Mouse (Mus musculus) embryo, embryonic 10 days (tissue): Measurements from ENCODE around the gene Dyrk1a.

ENCODE experiments used
- DNase-seq: peaks from one replicate; pipeline ENCODE4 v3.0.0-alpha.2; 2015; ENCODE audit warnings: low spot score

Dyrk1a gene

DNA sequence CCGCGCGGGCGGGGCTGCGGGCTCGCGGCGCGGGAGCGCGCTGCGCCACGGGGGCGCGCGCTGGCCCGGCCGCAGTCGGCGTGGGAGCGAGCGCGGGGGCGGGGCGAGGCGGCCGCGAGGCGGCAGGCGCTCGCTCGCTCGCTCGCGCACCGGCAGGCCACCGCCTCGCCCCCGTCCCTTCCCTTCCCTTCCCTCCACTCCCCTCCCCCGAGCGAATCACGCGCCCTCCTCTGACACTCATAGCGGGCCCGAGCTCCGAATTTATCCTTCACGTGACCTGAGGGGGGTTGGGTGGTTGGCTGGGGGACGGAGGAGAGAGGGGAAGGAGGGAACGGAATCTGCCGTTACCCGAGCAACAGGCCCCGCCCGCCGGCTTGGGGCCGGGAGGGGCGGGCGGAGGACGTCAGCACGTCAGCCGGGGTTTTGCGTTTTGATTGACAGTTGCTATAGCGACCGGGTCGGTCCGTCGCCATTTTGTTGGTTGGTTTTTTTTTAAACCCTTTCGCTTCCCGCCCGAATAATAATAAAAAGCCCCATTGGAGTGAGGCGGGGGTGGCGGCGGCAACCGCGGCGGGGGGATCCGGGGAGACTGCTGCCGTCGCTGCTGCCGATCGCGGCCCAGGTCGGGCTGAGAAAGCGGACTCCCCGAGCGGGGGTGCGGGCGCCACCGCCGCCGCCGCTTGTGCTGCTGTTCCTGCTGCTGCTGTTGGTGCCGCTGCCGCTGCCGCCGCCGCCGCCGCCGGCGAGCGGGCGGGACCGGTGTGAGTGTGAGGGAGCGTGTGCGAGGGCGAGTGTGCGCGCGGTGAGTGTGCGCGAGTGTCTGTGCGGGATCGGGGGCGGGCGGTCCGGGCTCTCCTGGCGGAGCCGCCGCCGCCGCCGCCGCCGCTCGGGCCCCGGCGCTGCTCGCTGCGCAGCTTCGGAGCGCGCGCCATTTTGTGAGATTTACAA, at the start of gene Dyrk1a:
Dyrk1a (plus strand) TSS at position 782 of the 948 bp plus-strand sequence.
- DNase-seq: peak; percentile 95

GRCm38 (mm10) chr16:94523594-94524377, 46.0 kb upstream of the Dyrk1a start:
- no peak for DNase-seq

GRCm38 (mm10) chr16:94524691-94525090, 45.1 kb upstream of the Dyrk1a start:
- no peak for DNase-seq

DNA sequence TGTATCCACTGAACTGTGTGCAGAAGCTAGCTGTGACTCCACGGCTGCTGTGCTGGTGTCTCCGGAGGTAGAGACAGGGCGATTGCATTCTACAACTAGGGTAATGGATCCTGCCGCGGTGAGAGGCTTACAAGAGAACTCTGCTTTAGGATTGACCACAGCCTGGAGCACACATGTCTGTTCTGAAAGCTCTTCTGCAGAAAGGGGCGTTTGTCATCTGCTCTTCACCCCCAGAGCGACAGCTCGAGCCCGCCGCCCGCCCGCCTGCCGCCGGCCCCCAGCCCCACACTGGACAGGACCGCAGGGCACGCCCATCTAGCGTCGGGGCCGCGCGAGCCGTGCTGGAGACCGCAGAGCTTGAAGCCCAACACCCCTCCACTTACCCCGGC, 43.9 kb upstream of the Dyrk1a start:
- DNase-seq: peak; percentile 52

DNA sequence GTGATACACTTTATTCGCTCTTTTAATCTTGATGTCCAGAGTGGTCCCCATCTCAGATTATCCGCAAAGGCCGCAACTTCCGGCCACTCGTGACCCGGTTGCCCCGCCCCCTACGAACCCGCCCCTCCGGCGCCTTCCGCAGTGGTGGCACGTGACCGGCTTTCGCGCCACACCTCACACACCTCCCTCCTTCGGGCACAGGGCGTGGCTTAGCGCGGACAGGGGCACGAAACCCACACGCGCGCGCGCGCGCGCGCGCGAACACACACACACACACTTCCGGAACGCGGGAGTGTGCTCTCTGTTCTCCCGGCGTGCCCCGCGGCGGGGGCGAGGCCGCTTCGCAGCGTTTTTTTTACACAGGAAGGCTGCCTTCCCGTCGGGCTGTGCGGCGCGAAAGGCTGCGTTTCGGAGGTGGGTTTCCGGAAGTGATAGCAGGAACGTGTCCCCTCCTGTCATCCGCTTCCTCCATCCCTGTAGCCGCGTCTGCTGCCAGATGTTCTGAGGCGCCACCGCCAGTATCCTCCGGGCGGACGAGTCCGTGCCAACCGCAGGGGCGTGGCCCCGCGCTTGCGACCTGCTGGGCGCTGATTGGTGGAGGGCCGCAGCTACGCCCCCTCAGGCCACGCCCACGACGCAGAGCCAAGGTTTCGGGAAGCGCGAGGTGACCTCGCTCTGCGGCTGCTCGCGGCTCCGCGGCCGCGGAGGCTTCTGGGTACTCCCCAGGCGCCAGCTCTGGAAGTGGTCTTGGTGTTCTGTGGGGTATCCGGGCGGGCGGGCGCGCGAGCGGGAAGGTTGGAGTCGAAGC, 43.3 kb upstream of the Dyrk1a start, which contains the start of gene Vps26c:
Vps26c (minus strand) TSS at position 487 of the 808 bp plus-strand sequence.
- DNase-seq: peak; percentile 98

DNA sequence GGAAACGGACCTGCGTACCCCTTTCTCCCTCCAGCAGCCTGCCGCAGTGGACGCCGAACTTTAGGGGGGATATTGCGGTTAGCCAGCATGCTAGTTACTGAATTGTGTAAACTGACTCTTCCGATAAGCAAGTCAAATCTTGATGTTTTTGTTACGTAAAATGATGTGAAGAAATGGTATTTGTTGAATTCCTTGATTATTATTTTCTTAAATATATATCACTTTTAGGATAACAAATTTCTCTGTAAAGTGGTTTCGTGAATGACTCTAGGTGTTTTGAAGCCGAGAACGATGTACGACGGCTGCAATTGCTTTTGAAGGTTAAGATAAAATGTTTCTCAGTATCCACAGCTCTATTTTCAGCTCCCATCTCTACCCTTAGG, 42.7 kb upstream of the Dyrk1a start:
- DNase-seq: no peak

DNA sequence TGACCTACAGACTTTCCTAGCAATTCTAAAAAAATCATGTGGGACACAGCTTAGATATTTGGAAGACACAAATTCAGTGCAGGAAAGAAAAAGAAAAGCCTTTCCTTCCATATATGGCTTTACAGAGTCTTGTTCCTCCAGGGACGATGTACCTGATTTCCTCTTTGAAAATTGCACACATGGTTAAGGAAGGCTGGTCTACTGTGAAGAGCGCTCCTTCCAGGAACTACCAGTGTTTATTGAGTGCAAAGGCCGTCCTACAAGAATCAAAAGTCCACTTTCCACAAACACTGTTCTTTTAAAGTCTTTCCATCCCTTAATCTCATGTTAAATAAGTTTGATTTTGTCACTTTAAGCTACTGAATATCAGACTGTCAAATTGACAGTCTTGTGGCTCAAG, 42.3 kb upstream of the Dyrk1a start:
- no peak for DNase-seq

DNA sequence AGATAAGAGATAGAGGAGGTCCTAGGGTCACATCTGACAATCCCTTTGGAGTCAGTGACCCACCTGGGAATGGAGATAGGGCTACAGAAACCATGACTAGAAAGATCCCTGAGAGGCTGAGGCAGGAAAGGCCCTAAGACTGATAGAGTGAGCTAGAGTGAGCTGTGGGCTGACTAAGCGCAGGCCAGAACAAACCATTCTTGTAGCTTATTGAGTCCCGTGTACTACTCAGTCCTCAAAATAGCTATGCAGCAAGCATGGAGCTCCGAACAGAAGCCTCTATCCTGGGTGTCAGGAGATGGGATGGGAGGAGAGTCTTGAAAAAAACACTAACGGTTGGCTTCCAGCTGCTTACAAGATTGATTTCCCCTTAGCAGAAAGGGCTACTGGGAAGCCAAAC, 38.5 kb upstream of the Dyrk1a start:
- DNase-seq: no peak

DNA sequence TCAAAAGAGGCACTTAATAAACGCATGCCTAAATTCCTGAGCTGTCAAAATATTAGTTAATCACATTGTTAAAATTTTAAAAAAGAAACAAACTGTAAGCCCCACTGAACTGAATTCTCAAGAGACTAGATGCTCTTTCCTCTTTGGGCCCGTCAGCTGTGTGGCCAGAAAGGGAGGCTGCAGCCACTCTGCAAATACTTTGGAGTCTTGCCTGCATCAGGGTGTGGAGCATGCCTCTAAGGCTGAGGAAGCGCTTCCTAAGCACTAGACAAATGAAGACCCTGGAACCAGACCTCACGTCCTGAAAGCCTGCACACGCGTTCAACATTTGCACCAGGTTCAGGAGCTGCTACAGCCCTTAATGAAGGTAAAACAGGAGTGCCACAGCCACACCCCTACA, 36.1 kb upstream of the Dyrk1a start:
- no peak for DNase-seq

DNA sequence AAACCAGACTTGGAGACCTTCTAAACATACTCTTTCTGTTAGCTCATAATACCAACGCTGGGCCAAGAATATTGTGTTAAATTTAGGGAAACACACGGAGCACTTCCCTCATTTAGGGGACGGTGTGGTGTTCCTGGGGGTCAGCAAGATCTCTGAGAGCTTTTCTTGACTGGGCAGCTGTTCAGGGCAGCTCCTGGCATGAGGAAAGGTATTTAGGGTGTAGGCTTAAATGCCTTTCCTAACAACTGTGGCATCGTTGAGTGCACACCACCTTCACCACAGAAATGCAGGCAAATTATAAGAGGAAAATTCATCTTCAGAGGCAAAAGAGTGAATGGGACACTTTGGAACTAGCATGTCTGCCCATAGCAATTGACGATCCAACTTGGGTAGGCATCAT, 34.1 kb upstream of the Dyrk1a start:
- DNase-seq: no peak

GRCm38 (mm10) chr16:94536417-94537158, 33.2 kb upstream of the Dyrk1a start:
- DNase-seq: no peak

DNA sequence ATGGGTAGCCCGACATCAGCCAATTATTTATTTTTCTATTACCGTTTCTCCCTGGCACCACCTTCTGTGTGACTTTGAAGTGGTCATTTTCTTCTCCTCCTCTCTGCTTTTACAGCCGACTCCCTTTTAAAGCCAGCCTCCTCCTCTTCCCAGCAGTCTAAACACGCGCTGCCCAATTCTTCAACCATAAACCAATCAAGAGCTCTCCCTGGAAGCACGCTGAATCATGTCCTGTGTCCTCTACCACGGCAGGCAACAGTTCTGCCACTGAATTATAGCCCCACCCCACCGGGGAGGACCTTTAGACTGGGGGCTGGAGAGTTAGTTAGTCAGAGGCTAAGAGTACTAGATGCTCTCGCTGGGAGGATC, 32.7 kb upstream of the Dyrk1a start:
- no peak for DNase-seq

GRCm38 (mm10) chr16:94540140-94540539, 29.7 kb upstream of the Dyrk1a start:
- no peak for DNase-seq

GRCm38 (mm10) chr16:94542898-94543297, 26.9 kb upstream of the Dyrk1a start:
- no peak for DNase-seq

DNA sequence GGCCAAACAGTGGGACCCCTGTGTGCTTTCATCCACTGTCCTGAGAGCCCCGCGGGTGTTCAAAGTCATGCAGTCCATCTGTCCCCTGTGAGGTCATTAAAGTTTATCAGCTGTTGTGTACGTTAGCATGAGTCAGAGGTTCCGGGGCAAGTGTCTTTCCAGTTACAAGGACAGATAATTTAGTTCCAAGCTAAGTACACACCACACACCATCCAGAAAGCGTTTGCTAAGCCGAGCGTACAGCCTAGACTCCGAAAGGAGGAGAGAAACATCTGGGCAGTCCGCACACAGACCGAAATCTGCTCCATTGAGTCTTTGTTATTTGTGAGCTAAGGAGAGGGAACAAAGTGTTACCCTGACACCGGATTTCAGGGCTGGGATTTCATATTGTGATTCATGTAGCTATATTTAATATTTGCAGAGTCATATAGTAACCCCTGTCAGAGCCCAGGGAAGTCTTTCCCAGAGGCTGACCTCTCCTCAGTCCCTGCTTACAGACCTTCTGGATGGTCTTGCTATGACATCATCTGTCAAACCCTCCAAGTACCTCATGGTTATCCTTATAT, 25.2 kb upstream of the Dyrk1a start:
- DNase-seq: no peak

- DNase-seq: no peak
Observed at GRCm38 (mm10) chr16:94545781-94546562, 23.8 kb upstream of the Dyrk1a start.

DNA sequence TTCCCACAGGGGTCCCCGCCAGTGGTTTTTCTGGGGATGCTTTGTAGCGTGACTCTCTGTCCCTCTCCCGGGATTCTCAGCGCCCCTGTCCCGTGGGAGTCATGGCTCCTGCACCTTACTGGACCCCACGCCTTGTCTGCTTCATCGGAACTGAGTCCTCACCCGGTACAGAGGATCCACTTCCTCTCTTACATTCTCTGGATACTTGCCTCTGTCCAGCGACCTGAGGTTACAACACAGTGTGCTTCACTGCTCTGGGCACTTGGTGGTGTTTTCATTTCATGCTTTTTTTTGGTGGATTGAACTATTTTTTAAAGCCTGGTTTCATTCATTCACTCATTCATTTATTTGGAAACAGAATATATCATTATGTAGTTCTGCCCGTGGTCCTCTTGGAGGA, 20.0 kb upstream of the Dyrk1a start:
- DNase-seq: no peak

DNA sequence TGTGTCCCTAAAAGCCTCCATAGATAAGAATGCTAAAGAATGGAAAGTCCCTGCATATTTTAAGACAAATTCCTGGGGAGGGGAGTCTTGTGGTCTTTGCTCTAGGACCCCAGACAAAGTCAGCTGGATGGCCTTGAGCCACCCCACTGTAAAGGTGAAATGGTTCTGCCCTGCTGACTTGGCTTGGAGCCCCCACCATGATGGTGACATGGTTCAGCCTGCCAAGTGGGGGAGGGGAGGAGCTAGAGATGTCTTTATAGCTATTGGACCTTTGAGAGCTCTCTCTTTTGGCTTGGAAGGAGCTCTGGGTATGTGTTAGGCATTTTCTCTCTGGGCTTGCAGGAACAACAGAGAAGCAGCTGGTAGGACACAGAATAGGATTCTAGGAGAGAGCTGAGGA, 17.9 kb upstream of the Dyrk1a start:
- DNase-seq: no peak

DNA sequence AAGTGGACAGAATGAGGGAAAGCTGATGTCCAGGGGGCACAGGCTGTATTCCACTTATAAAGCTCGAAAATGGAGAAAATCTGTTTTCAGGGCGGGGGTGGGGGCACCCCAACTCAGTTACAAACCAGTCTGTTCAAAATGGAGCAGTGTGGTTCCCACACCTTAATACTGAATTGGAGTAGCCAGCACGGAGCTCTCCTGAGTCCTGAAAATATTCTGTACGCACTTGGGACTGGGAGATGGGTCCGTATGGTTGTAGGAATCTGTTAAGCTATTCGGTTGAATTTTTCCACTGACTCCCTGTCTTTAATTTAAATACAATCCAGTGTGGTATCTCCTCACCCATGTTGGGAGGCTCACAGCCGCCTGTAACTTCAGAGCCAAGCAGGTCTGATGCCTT, 14.5 kb upstream of the Dyrk1a start:
- DNase-seq: no peak

DNA sequence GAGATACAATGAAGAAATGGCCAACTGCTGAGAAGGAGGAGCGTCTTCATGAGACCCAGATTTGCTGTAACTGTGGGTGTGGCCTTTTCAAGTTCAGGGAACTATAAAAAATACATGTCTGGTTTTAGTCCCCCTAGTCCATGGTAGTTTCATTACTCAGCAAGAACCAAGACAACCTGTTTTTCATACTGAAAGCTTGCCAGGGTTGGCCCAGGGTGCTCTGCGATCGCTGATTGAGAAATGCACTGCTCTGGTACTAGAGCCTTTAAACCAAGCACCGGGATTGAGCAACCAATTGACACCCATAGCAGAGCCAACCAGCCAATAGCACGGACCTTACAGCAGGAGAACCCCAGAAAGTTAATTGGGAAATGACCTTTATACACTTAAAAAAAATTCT, 13.6 kb upstream of the Dyrk1a start:
- DNase-seq: no peak
